Comparison of ENCODE assay signal across 22 mouse cellular contexts in genomic region chr4:119981047-119981720, GRCm38 (mm10).
DNase-seq lines count a peak whose midpoint lies in the region; ATAC-seq and TF ChIP-seq lines count a peak whose summit lies in the region.
"Had no signal": no experiment of that assay in that cellular context is flagged by ENCODE, and none has a peak within 500 bp of the region (broad histone marks: within the 10 kb centered on the region; RNA-seq: fewer than 3 reads in every experiment).

No protein-coding gene starts in this region.

- H3K4me2 ChIP-seq in heart, embryonic 11.5 days: no peak overlapping the region
- no peak overlapping the region for H3K4me2 ChIP-seq in hindbrain, postnatal 0 days (ENCODE audit: low read depth, low read length)
- H3K4me2 ChIP-seq: forebrain, embryonic 12.5 days; intestine, embryonic 15.5 days; limb, embryonic 13.5 days; midbrain, embryonic 13.5 days had no signal

- no peak overlapping the region for H3K27ac ChIP-seq in heart, embryonic 11.5 days (ENCODE audit: low read depth, low read length)
- H3K27ac ChIP-seq in hindbrain, postnatal 0 days: no peak overlapping the region
- no peak overlapping the region for H3K27ac ChIP-seq in hindbrain, embryonic 10.5 days
- H3K27ac ChIP-seq: forebrain, embryonic 12.5 days; intestine, embryonic 15.5 days; limb, embryonic 13.5 days; liver, embryonic 14.5 days; midbrain, embryonic 13.5 days had no signal

- intact Hi-C loops in heart, postnatal 36 days (cut with DNase I): no loop called here
- intact Hi-C loops in heart, postnatal 10 days (cut with DNase I): no loop called here

- no peak overlapping the region for H3K4me3 ChIP-seq in heart, embryonic 11.5 days (ENCODE audit: low read depth, low read length)
- no peak overlapping the region for H3K4me3 ChIP-seq in hindbrain, postnatal 0 days (ENCODE audit: low read length)
- no peak overlapping the region for H3K4me3 ChIP-seq in hindbrain, embryonic 10.5 days
- H3K4me3 ChIP-seq: forebrain, embryonic 12.5 days; intestine, embryonic 15.5 days; limb, embryonic 13.5 days; midbrain, embryonic 13.5 days; myocyte had no signal

- H3K36me3 ChIP-seq in heart, embryonic 11.5 days (ENCODE audit: control insufficient read depth, insufficient read depth, low read length): no peaks in the 10 kb centered on the region
- no peaks in the 10 kb centered on the region for H3K36me3 ChIP-seq in hindbrain, postnatal 0 days (ENCODE audit: insufficient read depth, low read length)
- no peaks in the 10 kb centered on the region for H3K36me3 ChIP-seq in hindbrain, embryonic 10.5 days
- H3K36me3 ChIP-seq: forebrain, embryonic 12.5 days; intestine, embryonic 15.5 days; limb, embryonic 13.5 days; midbrain, embryonic 13.5 days had no signal

- no peaks in the 10 kb centered on the region for H3K9me3 ChIP-seq in heart, embryonic 11.5 days (replicated peaks; ENCODE audit: control insufficient read depth, low read length)
- H3K9me3 ChIP-seq in hindbrain, postnatal 0 days (ENCODE audit: low read length): no peaks in the 10 kb centered on the region
- no peaks in the 10 kb centered on the region for H3K9me3 ChIP-seq in hindbrain, embryonic 10.5 days
- H3K9me3 ChIP-seq: forebrain, embryonic 12.5 days; intestine, embryonic 15.5 days; limb, embryonic 13.5 days; midbrain, embryonic 13.5 days had no signal

- TF ChIP-seq CTCF in hindbrain, postnatal 0 days (IDR thresholded peaks at IDR 0.05; ENCODE audit: low read depth): no peak

- peak; percentile 52 for ATAC-seq in heart, embryonic 11.5 days (replicated peaks; ENCODE audit: insufficient number of reproducible peaks, low FRiP score, low TSS enrichment)
- ATAC-seq in hindbrain, postnatal 0 days: peak; percentile 50
- ATAC-seq: intestine, embryonic 15.5 days; midbrain, embryonic 13.5 days had no signal

- 63% methylated on average over 12 of the region's 12 CpGs for WGBS in heart, embryonic 11.5 days (ENCODE audit: insufficient replicate concordance)
- WGBS in hindbrain, postnatal 0 days: 72% methylated on average over 12 of the region's 12 CpGs
- 89% methylated on average over 12 of the region's 12 CpGs for WGBS in hindbrain, embryonic 10.5 days

- no peak for DNase-seq in heart, postnatal 36 days
- DNase-seq in hindbrain, postnatal 0 days (ENCODE audit: low spot score): peak; percentile 31
- no peak for DNase-seq in hindbrain, embryonic 10.5 days (ENCODE audit: low spot score)
- DNase-seq in Muller cell, postnatal 12 days (ENCODE audit: inconsistent ontology term): peak; percentile 63
- peak; percentile 28 to 41 for DNase-seq in heart, postnatal 10 days
- no peak for DNase-seq in gastrocnemius, postnatal 25 days
- DNase-seq: adrenal gland, adult 2 months; B cell, adult 2 months; cerebellum, adult 2 months; gastrocnemius, postnatal 14 days; kidney, adult 9 months; kidney, postnatal 36 days; right cerebral cortex, postnatal 14 days; spleen, adult 18-20 months; thymus, adult 18-20 months had no signal

- peaks cover 5% of the 10 kb centered on the region; the same call in 1 of the 2 replicates for H3K4me1 ChIP-seq in heart, embryonic 11.5 days (ENCODE audit: control insufficient read depth, insufficient read depth, low read length)
- peaks cover under 1% of the 10 kb centered on the region for H3K4me1 ChIP-seq in hindbrain, postnatal 0 days (ENCODE audit: insufficient read depth, low read length)
- H3K4me1 ChIP-seq in hindbrain, embryonic 10.5 days (replicated peaks): peaks cover 26% of the 10 kb centered on the region
- H3K4me1 ChIP-seq: intestine, embryonic 15.5 days; limb, embryonic 13.5 days had no signal

- no peak overlapping the region for H3K9ac ChIP-seq in heart, embryonic 11.5 days (ENCODE audit: low read depth, low read length)
- H3K9ac ChIP-seq in hindbrain, postnatal 0 days (replicated peaks; ENCODE audit: low read length): no peak overlapping the region
- H3K9ac ChIP-seq: forebrain, embryonic 12.5 days; intestine, embryonic 15.5 days; limb, embryonic 13.5 days; liver, embryonic 14.5 days; midbrain, embryonic 13.5 days had no signal

- H3K27me3 ChIP-seq in heart, embryonic 11.5 days (ENCODE audit: control insufficient read depth, insufficient read depth, low read length): no peaks in the 10 kb centered on the region
- H3K27me3 ChIP-seq in hindbrain, postnatal 0 days (ENCODE audit: insufficient read depth, low read length): no peaks in the 10 kb centered on the region
- no peaks in the 10 kb centered on the region for H3K27me3 ChIP-seq in hindbrain, embryonic 10.5 days (ENCODE audit: insufficient read depth, poor library complexity, severe bottlenecking)
- H3K27me3 ChIP-seq: forebrain, embryonic 12.5 days; intestine, embryonic 15.5 days; limb, embryonic 13.5 days; midbrain, embryonic 13.5 days had no signal

Comparison
In these comparisons a context has a peak if more than half of its experiments do, and no peak if none do; other contexts are left out.
1. DNase-seq: peak in hindbrain, postnatal 0 days (single experiment), Muller cell, postnatal 12 days (single experiment) and heart, postnatal 10 days (2 of 2); none in heart, postnatal 36 days (0 of 2), hindbrain, embryonic 10.5 days (single experiment) and gastrocnemius, postnatal 25 days (single experiment).